Mouse (Mus musculus) stomach, embryonic 16.5 days (tissue): Measurements from ENCODE around the gene Klhdc1. TPM values are rescaled to one million over a fixed set of nuclear protein-coding genes. Genes with fewer than 3 reads are reported as not detected.
A peak's percentile ranks its signal among the peaks of the same experiment; 100 is the strongest.

Experiments used
- ATAC-seq: fragments of 200-750 bp; cut with Nextera tagmentation; 2 replicates; pipeline ENCODE4 v1.8.0; 2017; ENCODE audit warnings: moderate number of reproducible peaks, moderate TSS enrichment; ENCODE audit not compliant: insufficient read depth, low FRiP score
- H3K27ac ChIP-seq: fragments of 300-500 bp; sonication (generic); 2 replicates; pipeline ENCODE4 v1.5.1; 2014; ENCODE audit warnings: low read length
- H3K27me3 ChIP-seq: fragments of 300-500 bp; sonication (generic); 2 replicates; pipeline ENCODE4 v1.6.1; 2014; ENCODE audit warnings: low read length, control low read depth, mixed read lengths; ENCODE audit not compliant: control insufficient read depth, insufficient read depth
- H3K36me3 ChIP-seq: fragments of 300-500 bp; sonication (generic); 2 replicates; pipeline ENCODE4 v1.6.1; 2014; ENCODE audit warnings: low read length; ENCODE audit not compliant: control insufficient read depth, insufficient read depth
- H3K4me1 ChIP-seq: fragments of 300-500 bp; sonication (generic); 2 replicates; pipeline ENCODE4 v1.6.1; 2014; ENCODE audit warnings: low read length, control low read depth, mixed read lengths; ENCODE audit not compliant: control insufficient read depth, insufficient read depth
- H3K4me2 ChIP-seq: fragments of 300-500 bp; sonication (generic); 2 replicates; pipeline ENCODE4 v1.6.1; 2014; ENCODE audit warnings: low read depth, low read length, mixed read lengths
- H3K4me3 ChIP-seq: fragments of 300-500 bp; sonication (generic); replicated peaks from 2 replicates; pipeline ENCODE4 v1.5.1; 2014; ENCODE audit warnings: mild to moderate bottlenecking, low read length
- H3K9ac ChIP-seq: fragments of 300-500 bp; sonication (generic); 2 replicates; pipeline ENCODE4 v1.6.1; 2014; ENCODE audit warnings: low read length
- H3K9me3 ChIP-seq: fragments of 300-500 bp; sonication (generic); replicated peaks from 2 replicates; pipeline ENCODE4 v1.6.1; 2016; ENCODE audit warnings: low read length, control low read depth; ENCODE audit not compliant: control insufficient read depth
- WGBS: fragments of 180-500 bp; shearing (Covaris S2); extraction: QIAGEN DNeasy Blood & Tissue Kit; methylation state at CpG from one replicate; pipeline ENCODE4 v1.1.7; 2014; 5-methylcytosine and 5-hydroxymethylcytosine counted together
- polyA plus RNA-seq: library from polyadenylated mRNA; unstranded; fragments of >200 nt; fragmentation: Nextera tagmentation; extraction: Ambion mirVana; gene quantifications from 2 replicates; pipeline ENCODE4 v1.2.1, GENCODE M21; 2015

Gene Klhdc1
- polyA plus RNA-seq, 1 experiment from 2014 or later = 7.2 TPM

DNA sequence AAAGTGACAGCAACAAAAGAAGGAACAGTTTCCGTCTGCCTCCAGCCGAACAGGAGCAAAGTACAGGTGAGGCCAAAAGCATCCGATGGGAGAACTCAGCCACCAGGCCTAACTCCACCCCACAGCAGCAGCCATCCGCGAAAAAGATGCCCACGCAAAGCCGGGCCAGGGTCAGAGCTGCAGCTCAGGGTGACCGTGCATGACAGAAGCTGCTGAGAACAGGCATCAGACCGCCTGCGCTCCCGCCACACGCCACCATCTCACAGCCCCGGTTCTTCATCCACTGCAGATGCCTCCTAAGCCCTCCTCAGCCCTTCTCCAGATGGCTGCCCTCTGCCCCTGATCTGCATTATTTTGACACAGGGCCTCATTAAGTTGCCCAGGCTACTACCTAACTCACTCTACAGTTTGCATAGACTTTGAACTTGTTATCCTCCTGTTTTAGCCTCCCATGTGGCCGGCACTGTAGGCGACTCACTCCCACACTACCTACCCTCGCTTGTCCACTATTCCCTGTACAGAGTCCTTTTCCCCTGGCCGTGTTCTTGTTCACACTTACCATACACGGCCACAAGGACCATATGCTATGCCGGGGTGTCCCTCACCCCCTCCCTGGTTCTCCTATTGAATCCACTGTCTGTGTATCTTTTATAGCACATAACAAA is 20.2 kb upstream of the Klhdc1 start:
- no peak overlapping the region for H3K4me2 ChIP-seq
- H3K27me3 ChIP-seq = no peaks in the 10 kb centered on the region
- H3K9ac ChIP-seq = no peak overlapping the region
- no peaks in the 10 kb centered on the region for H3K9me3 ChIP-seq
- H3K4me3 ChIP-seq = no peak overlapping the region
- H3K4me1 ChIP-seq = no peaks in the 10 kb centered on the region
- ATAC-seq = no peak
- peaks cover 14% of the 10 kb centered on the region; the same call in 1 of the 2 replicates for H3K36me3 ChIP-seq
- no peak overlapping the region for H3K27ac ChIP-seq
- WGBS = 89% methylated on average over 19 of the region's 19 CpGs

DNA sequence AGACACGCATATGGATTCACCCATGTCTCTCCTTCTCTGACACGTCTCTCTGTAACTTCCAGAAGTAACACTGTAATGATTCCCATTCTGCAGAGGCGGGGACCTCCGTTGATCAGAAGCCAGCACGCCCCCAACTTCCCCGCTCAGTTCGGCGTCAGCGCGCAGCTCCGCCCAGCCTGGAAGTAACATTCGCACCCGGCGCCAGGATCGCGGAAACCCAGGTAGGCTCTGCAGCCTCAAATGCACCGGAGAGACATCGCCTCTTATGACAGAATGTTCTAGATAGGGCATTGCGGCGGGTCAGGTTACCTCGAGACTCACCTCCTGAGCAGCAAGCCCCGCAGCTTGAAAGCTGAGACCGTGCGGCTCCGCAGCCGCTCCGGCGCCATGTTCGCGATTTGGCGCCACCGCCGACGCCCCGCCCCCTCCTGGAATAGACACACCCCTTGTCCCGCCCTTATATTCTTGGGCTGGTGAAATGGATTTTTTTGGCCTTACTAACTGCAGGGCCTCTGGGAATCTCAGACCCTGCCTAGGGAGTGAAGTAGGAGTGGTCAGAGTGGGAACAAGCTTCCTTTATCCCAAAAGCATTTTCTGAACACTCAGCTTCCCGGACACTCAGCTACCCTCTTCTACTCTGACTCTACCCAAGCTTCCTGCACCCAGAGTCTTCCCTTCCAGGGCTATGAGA is 13.1 kb upstream of the Klhdc1 start, which contains the start of gene Pole2:
Gene Pole2, minus strand, starts transcription at position 420 of the 691 bp plus-strand sequence.
- peak within 1 kb of the TSS; percentile 57 for H3K4me3 ChIP-seq
- WGBS = under 1% methylated on average over 37 of the region's 37 CpGs
- no peaks in the 10 kb centered on the region for H3K36me3 ChIP-seq
- ATAC-seq = peak; percentile 97
- H3K4me1 ChIP-seq = peaks cover 9% of the 10 kb centered on the region; the same call in 1 of the 2 replicates
- H3K27ac ChIP-seq = peak within 1 kb of the TSS; percentile 91
- peak within 1 kb of the TSS; percentile 68 for H3K9ac ChIP-seq
- H3K9me3 ChIP-seq = no peaks in the 10 kb centered on the region
- peak within 1 kb of the TSS; percentile 62 for H3K4me2 ChIP-seq
- H3K27me3 ChIP-seq = no peaks in the 10 kb centered on the region

DNA sequence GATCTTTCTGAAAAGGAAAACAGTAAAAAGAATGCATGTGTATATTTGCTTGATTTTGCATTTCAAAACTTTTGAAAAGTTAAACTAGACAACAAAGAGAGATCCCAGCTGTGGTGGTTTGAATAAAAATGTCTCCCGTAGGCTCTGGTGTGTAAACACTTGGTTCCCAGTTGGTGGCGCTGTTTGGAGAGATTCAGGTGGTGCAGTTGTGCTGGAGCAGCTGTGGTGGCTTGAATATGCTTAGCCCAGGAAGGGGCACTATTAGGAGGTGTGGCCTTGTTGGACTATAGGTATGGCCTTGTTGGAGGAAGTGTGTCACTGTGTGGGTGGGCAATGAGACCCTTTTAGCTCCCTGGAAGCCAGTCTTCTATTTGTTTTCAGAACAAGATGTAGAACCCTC is 11.7 kb upstream of the Klhdc1 start:
- no peaks in the 10 kb centered on the region for H3K9me3 ChIP-seq
- no peak overlapping the region for H3K4me2 ChIP-seq
- WGBS = 65% methylated on average over 2 of the region's 2 CpGs
- no peaks in the 10 kb centered on the region for H3K36me3 ChIP-seq
- H3K4me3 ChIP-seq = no peak overlapping the region
- H3K27ac ChIP-seq = no peak overlapping the region
- H3K27me3 ChIP-seq = no peaks in the 10 kb centered on the region
- no peak overlapping the region for H3K9ac ChIP-seq
- ATAC-seq = no peak
- H3K4me1 ChIP-seq = peaks cover 9% of the 10 kb centered on the region; the same call in 1 of the 2 replicates

- WGBS = 73% methylated on average over 6 of the region's 6 CpGs
- no peaks in the 10 kb centered on the region for H3K27me3 ChIP-seq
- no peaks in the 10 kb centered on the region for H3K4me1 ChIP-seq
- no peak overlapping the region for H3K4me2 ChIP-seq
- no peak overlapping the region for H3K9ac ChIP-seq
- no peak overlapping the region for H3K4me3 ChIP-seq
- peak; percentile 56; the same call in 1 of the 2 replicates for ATAC-seq
- no peaks in the 10 kb centered on the region for H3K9me3 ChIP-seq
- H3K36me3 ChIP-seq = no peaks in the 10 kb centered on the region
- H3K27ac ChIP-seq = peak overlapping the region; percentile 14; the same call in 1 of the 2 replicates
These were observed 5.2 kb upstream of the Klhdc1 start for GRCm38 (mm10) chr12:69235782-69236181.

DNA sequence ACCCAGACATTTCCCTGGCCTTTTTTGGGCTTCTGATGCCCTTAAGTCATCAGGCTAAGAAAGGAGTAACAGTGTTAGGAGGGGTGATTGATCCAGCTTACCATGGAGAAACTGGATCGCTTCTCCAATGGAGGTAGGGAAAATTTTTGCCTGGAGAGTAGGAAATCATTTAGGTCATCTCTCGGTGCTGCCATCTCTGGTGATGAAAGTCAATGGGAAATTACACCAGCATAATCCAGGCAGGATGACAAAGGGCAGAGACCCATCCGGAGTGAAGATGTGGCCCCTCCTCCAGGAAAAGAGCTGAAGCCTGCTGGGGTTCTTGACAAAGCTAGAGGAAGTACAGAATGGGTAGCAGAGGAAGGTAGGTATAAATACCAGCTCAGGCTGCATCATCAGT is 2.7 kb upstream of the Klhdc1 start:
- WGBS = 31% methylated on average over 3 of the region's 3 CpGs
- Histone ChIP-seq H3K36me3 (no peaks in the 10 kb centered on the region), H3K27ac (no peak overlapping the region), H3K4me1 (peaks cover 4% of the 10 kb centered on the region; the same call in 1 of the 2 replicates), H3K4me3 (no peak overlapping the region), H3K4me2 (no peak overlapping the region), H3K27me3 (no peaks in the 10 kb centered on the region), H3K9me3 (no peaks in the 10 kb centered on the region), H3K9ac (no peak overlapping the region)
- ATAC-seq = no peak

GRCm38 (mm10) chr12:69241405-69241770 is 412 bp downstream of the Klhdc1 start:
- Histone ChIP-seq H3K9ac (peak overlapping the region; percentile 91), H3K27ac (peak overlapping the region; percentile 84), H3K4me3 (peak overlapping the region; percentile 82), H3K9me3 (no peaks in the 10 kb centered on the region), H3K4me2 (peak overlapping the region; percentile 81), H3K36me3 (no peaks in the 10 kb centered on the region), H3K27me3 (no peaks in the 10 kb centered on the region), H3K4me1 (peaks cover 4% of the 10 kb centered on the region; the same call in 1 of the 2 replicates)
- no peak for ATAC-seq
- WGBS = 0% methylated on average over 3 of the region's 3 CpGs

DNA sequence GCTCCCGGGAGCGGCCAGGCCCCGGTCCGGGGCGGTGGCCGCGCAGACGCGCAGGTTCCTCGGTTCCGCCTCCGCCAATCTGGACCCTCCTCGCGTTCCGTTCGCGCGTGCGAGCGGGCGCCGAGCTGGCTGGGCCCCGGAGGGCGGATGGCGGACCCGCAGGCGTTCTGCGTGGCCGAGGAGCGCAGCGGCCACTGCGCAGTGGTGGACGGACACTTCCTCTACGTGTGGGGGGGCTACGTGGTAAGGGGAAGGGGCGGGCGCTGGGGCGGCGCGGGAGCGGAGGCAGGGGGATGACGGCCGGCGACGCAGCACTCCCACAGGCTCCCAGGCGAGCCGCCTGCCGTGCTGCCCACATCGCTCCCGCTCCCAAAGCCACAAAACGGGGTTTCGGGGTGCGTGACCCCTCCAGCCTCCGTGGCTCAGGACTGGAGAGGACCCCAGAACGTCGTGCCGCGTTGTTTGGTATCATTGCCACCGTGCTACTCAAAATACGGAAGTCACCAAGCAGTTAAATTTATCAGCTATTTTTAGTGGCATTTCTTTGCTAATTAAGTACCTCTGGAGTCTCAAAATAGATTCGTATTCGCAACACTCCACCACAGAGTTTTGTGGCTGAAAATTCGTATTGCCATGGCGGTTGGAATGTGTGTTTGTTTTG is 925 bp downstream of the Klhdc1 start:
- no peaks in the 10 kb centered on the region for H3K9me3 ChIP-seq
- H3K4me1 ChIP-seq = peaks cover 4% of the 10 kb centered on the region; the same call in 1 of the 2 replicates
- H3K36me3 ChIP-seq = no peaks in the 10 kb centered on the region
- peak overlapping the region; percentile 84 for H3K27ac ChIP-seq
- WGBS = under 1% methylated on average over 64 of the region's 64 CpGs
- H3K9ac ChIP-seq = peak overlapping the region; percentile 91
- ATAC-seq = peak; percentile 95
- peak overlapping the region; percentile 82 for H3K4me3 ChIP-seq
- peak overlapping the region; percentile 81 for H3K4me2 ChIP-seq
- H3K27me3 ChIP-seq = no peaks in the 10 kb centered on the region

GRCm38 (mm10) chr12:69249766-69250165 is 8.8 kb downstream of the Klhdc1 start:
- Histone ChIP-seq H3K27ac (no peak overlapping the region), H3K9ac (no peak overlapping the region), H3K4me1 (no peaks in the 10 kb centered on the region), H3K4me3 (no peak overlapping the region), H3K27me3 (no peaks in the 10 kb centered on the region), H3K36me3 (no peaks in the 10 kb centered on the region), H3K4me2 (no peak overlapping the region), H3K9me3 (no peaks in the 10 kb centered on the region)
- no peak for ATAC-seq
- WGBS = 87% methylated on average over 4 of the region's 4 CpGs

DNA sequence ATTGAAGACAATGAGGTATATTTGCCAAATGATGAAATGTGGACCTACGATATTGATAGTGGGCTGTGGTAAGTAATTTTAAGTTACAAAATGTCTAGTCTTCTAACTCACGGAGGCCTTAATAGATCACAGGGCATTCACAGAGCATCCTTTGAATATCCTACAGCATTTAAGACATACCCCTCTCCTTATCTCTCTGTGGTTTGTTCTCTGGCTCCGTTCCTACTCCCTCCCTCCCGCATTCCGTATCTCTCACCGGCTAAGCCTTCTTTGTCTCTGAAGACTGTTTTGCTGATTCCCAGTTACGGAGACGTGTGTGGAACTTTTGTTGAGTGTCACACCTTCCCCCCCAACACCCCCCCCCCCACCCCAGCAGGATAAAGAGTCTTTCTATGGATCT is 9.8 kb downstream of the Klhdc1 start:
- no peak for ATAC-seq
- Histone ChIP-seq H3K4me2 (no peak overlapping the region), H3K36me3 (no peaks in the 10 kb centered on the region), H3K27ac (no peak overlapping the region), H3K4me1 (no peaks in the 10 kb centered on the region), H3K9me3 (no peaks in the 10 kb centered on the region), H3K27me3 (no peaks in the 10 kb centered on the region), H3K4me3 (no peak overlapping the region), H3K9ac (no peak overlapping the region)
- 70% methylated on average over 8 of the region's 8 CpGs for WGBS
